Mouse (Mus musculus) heart, postnatal 0 days (tissue): ENCODE data around the gene Il10rb. TPM values are rescaled to one million over a fixed set of nuclear protein-coding genes. Genes with fewer than 3 reads are reported as not detected.

Experiments used
- ATAC-seq: fragments of 200-750 bp; cut with Nextera tagmentation; 2 replicates; pipeline ENCODE4 v1.8.0; 2017; ENCODE audit warnings: low read depth, moderate number of reproducible peaks, moderate library complexity; ENCODE audit not compliant: insufficient read depth
- DNase-seq: peaks from one replicate; pipeline ENCODE4 v3.0.0-alpha.2; 2016; ENCODE audit warnings: low spot score
- H3K27ac ChIP-seq: fragments of 300-500 bp; sonication (generic); 2 replicates; pipeline ENCODE4 v1.5.1; 2014; ENCODE audit warnings: low read depth, mild to moderate bottlenecking
- H3K27me3 ChIP-seq: fragments of 300-500 bp; sonication (generic); 2 replicates; pipeline ENCODE4 v1.6.1; 2014; ENCODE audit warnings: low read length, mixed read lengths; ENCODE audit not compliant: control insufficient read depth, insufficient read depth
- H3K36me3 ChIP-seq: fragments of 300-500 bp; sonication (generic); replicated peaks from 2 replicates; pipeline ENCODE4 v1.6.1; 2014; ENCODE audit warnings: low read length, mixed read lengths; ENCODE audit not compliant: control insufficient read depth, insufficient read depth
- H3K4me1 ChIP-seq: fragments of 300-500 bp; sonication (generic); 2 replicates; pipeline ENCODE4 v1.6.1; 2014; ENCODE audit warnings: antibody characterized with exemption; ENCODE audit not compliant: control insufficient read depth, insufficient read depth
- H3K4me2 ChIP-seq: fragments of 300-500 bp; sonication (generic); 2 replicates; pipeline ENCODE4 v1.6.1; 2014; ENCODE audit warnings: low read depth, mild to moderate bottlenecking, low read length, moderate library complexity
- H3K4me3 ChIP-seq: fragments of 300-500 bp; sonication (generic); 2 replicates; pipeline ENCODE4 v1.5.1; 2014; ENCODE audit warnings: low read depth, low read length
- H3K9ac ChIP-seq: fragments of 300-500 bp; sonication (generic); replicated peaks from 2 replicates; pipeline ENCODE4 v1.6.1; 2014; ENCODE audit warnings: low read depth, low read length, mixed read lengths
- H3K9me3 ChIP-seq: fragments of 300-500 bp; sonication (generic); replicated peaks from 2 replicates; pipeline ENCODE4 v1.6.1; 2016; ENCODE audit warnings: low read length; ENCODE audit not compliant: control insufficient read depth
- CTCF ChIP-seq: IDR thresholded peaks from 2 replicates; pipeline ENCODE4 v1.5.1; 2016; ENCODE audit warnings: antibody characterized with exemption, control low read depth, low read depth
- EP300 ChIP-seq: IDR thresholded peaks from 2 replicates; pipeline ENCODE4 v1.6.1; 2016; ENCODE audit warnings: antibody characterized with exemption, low read depth
- WGBS: fragments of 180-500 bp; shearing (Covaris S2); extraction: QIAGEN DNeasy Blood & Tissue Kit; methylation state at CpG from one replicate; pipeline ENCODE4 v1.1.7; 2014; 5-methylcytosine and 5-hydroxymethylcytosine counted together
- polyA plus RNA-seq: library from polyadenylated mRNA; unstranded; fragments of >200 nt; fragmentation: Nextera tagmentation; extraction: Ambion mirVana; gene quantifications from 2 replicates; pipeline ENCODE4 v1.2.1, GENCODE M21; 2015
- total RNA-seq: library from RNA; depleted of rRNA; stranded (reverse); fragments of >200 nt; gene quantifications from 2 replicates; pipeline ENCODE4 v1.2.3, GENCODE M21; 2014; ENCODE audit warnings: low replicate concordance

Il10rb gene
- total and polyA plus RNA-seq, 2 experiments from 2014 or later = 63.3 to 89.0 TPM

DNA sequence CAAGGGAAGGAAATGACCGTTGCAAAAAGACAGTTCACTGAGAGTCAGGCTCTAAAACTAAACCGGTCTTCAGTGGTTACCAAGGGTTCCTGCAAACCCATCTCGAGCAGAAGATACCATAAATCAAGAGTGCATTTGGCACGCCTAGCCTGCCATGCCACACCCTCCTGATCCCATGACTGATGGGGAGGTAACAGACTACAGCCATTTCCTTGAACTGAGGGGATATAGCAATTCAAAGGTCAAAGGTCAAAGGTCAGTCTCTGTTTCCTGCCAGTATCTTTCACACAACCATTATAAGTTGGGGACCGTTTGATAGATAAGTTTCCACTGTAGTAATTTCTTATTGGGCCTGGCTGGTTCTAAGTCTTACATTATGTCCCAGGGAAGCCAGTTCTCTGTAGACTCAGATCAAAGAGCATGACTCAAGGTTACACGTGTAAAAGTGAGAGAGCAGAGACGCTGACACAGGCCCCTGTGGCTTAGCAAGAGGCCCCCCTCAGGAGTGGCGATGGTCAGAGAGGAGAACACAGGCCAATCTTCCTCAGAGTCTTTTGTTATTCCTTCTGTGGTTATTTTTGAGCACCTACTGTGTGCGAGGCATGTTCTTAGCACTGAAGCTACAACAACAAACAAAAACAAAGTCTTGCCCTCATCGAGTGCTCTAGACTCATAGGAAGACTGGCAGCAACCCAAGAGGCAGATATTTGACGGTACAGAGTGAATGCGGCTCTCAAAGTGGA is 7.3 kb downstream of the Il10rb start:
- 50% methylated on average over 12 of the region's 12 CpGs for WGBS
- no peak for DNase-seq
- no peak for ATAC-seq
- no peak overlapping the region for H3K4me2 ChIP-seq
- H3K27me3 ChIP-seq = no peaks in the 10 kb centered on the region
- TF ChIP-seq EP300 (no peak), CTCF (no peak)
- no peaks in the 10 kb centered on the region for H3K9me3 ChIP-seq
- H3K27ac ChIP-seq = peak overlapping the region; percentile 45
- no peak overlapping the region for H3K4me3 ChIP-seq
- H3K36me3 ChIP-seq = peaks cover 70% of the 10 kb centered on the region
- H3K4me1 ChIP-seq = peaks cover 21% of the 10 kb centered on the region
- no peak overlapping the region for H3K9ac ChIP-seq

DNA sequence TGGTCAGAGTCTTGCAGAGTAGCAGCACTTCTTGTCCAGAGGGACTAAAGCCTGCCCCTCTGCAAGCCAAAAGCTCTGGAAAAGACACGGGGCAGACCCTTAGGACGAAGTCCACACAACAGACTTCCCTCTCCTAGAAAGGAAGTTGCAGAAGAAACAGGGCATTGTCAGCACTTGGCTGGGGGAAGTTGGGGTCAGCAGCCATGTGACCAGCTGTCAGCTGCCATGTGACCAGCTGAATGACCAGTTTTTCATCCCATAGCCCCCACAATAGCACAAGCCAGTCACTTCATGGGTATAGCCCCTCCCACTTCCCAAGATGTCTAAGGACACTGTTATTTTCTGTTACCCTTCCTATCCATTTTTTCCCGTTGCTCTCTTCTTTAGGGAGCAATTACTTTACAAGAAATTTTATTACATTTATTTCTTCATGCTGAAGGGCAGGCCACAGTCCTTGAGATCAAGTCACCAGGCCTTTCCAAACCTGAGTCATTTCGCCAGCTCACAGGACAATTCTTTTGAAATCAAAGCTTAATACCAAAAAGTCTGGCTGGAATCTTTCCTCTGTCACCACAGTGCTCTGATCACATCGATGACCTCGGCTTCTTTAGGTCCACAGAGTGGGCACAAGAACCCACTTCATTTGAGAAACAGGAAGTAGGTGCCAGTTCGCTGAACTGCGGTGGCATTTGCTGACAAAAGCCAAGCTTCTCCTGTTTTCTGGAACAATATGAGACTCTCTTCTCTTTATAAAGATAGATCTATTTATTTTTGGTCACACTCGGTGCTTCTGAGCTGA is 9.6 kb downstream of the Il10rb start:
- no peak for ATAC-seq
- H3K4me2 ChIP-seq = no peak overlapping the region
- no peaks in the 10 kb centered on the region for H3K27me3 ChIP-seq
- H3K9me3 ChIP-seq = no peaks in the 10 kb centered on the region
- WGBS = 73% methylated on average over 9 of the region's 9 CpGs
- H3K4me1 ChIP-seq = peaks cover 16% of the 10 kb centered on the region; the same call in 1 of the 2 replicates
- peak overlapping the region; percentile 94 for H3K27ac ChIP-seq
- no peak for DNase-seq
- TF ChIP-seq CTCF (no peak), EP300 (no peak)
- H3K4me3 ChIP-seq = no peak overlapping the region
- no peak overlapping the region for H3K9ac ChIP-seq
- H3K36me3 ChIP-seq = peaks cover 77% of the 10 kb centered on the region

DNA sequence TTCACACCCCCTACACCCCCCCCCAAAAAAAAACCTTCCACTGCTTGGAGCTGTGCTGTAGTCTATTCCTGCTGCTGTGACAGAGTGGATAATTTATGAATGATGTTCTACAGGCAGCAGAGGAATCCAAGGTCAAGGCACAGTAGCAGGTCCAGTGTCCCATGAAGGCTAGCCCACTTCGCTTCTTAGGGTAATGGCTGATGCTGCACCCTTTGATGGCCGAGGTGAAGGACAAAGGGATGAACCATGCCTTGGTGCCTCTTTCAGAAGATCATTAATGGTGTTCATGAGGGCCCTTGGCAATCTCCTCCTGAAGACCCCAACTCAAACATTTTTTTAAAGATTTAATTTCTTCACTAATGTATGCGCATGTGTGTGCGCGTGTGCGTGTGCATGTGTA is 10.4 kb downstream of the Il10rb start:
- H3K36me3 ChIP-seq = peaks cover 82% of the 10 kb centered on the region

DNA sequence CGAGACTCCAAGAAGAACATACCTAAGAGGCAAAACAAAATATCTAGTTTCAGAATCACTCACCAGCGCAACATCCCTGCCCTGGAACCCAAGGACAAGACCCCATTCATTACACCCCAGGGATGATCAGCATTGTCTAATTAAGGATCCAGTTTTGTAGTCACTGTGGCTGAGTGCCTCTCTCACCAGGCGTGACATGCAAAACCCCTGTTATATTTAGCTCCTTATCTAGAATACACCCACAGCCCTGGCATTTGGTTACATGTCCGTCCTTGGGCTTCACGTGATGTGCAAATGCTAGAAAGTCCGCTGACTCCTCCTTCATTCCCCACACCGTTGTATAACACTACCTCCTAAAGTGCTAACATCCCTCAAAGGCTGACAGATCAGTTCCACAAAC is 11.0 kb downstream of the Il10rb start:
- peak; percentile 95 for ATAC-seq
- peak; percentile 92 for DNase-seq
- H3K4me2 ChIP-seq = peak overlapping the region; percentile 30

More for the DNA sequence above, 10.4 kb downstream of the Il10rb start:
- WGBS = 90% methylated on average over 6 of the region's 6 CpGs
- Histone ChIP-seq H3K4me3 (no peak overlapping the region), H3K9me3 (no peaks in the 10 kb centered on the region), H3K9ac (no peak overlapping the region), H3K4me2 (peak overlapping the region; percentile 30; the same call in 1 of the 2 replicates), H3K27ac (peak overlapping the region; percentile 94), H3K4me1 (peaks cover 14% of the 10 kb centered on the region; the same call in 1 of the 2 replicates), H3K27me3 (no peaks in the 10 kb centered on the region)
- DNase-seq (no peak), ATAC-seq (peak; percentile 19; the same call in 1 of the 2 replicates)
- no peak for TF ChIP-seq CTCF
- no peak for TF ChIP-seq EP300

DNA sequence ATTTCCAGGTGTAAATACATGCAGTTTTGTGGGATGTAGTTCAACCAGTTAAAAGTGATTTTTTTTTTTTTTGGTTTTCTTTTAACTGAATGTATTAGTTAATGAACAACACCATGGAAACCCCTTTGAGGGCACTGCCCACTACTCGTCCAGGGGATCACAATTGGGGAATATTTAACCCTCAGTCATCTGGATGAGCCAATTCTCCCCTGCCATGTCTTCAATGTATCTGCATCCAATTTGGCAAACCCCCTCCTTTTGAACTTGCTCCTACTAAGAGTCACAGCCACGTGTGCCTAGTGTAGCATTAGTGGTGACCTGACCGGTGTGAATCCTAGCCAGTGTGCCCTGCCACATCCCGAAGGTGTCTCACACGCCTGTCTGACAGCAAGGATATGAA is 12.6 kb downstream of the Il10rb start:
- no peak for ATAC-seq
- TF ChIP-seq EP300 (no peak), CTCF (no peak)

More for the DNA sequence above, 11.0 kb downstream of the Il10rb start:
- H3K27ac ChIP-seq = peak overlapping the region; percentile 94
- 31% methylated on average over 7 of the region's 7 CpGs for WGBS
- no peaks in the 10 kb centered on the region for H3K27me3 ChIP-seq
- H3K4me1 ChIP-seq = peaks cover 14% of the 10 kb centered on the region; the same call in 1 of the 2 replicates
- TF ChIP-seq CTCF (no peak), EP300 (peak; percentile 95)
- no peaks in the 10 kb centered on the region for H3K9me3 ChIP-seq
- no peak overlapping the region for H3K4me3 ChIP-seq
- no peak overlapping the region for H3K9ac ChIP-seq
- H3K36me3 ChIP-seq = peaks cover 83% of the 10 kb centered on the region

More for the DNA sequence above, 12.6 kb downstream of the Il10rb start:
- Histone ChIP-seq H3K27ac (no peak overlapping the region), H3K4me1 (peaks cover 9% of the 10 kb centered on the region; the same call in 1 of the 2 replicates), H3K36me3 (peaks cover 83% of the 10 kb centered on the region), H3K4me3 (no peak overlapping the region), H3K4me2 (no peak overlapping the region), H3K27me3 (no peaks in the 10 kb centered on the region), H3K9me3 (no peaks in the 10 kb centered on the region), H3K9ac (no peak overlapping the region)
- DNase-seq = no peak
- 85% methylated on average over 5 of the region's 5 CpGs for WGBS
